Mouse (Mus musculus) kidney, adult 2 months (tissue): ENCODE data around the gene Frmd4b.
"Not testable (repeated sequence)": the region's sequence is repeated elsewhere in the genome, so short reads cannot be mapped to it uniquely, and the experiment has no call there.

Source experiments
- CTCF ChIP-seq: fragments of 200-500 bp; conservative IDR thresholded peaks from 2 replicates; pipeline ENCODE4 v1.5.1; 2011; ENCODE audit warnings: low read depth, mild to moderate bottlenecking, control low read depth, low read length, moderate library complexity, mixed read lengths; ENCODE audit not compliant: insufficient read depth, insufficient read length
- POLR2A ChIP-seq: fragments of 200-500 bp; IDR thresholded peaks from one replicate; pipeline ENCODE4 v1.6.1; 2011; ENCODE audit warnings: low read depth, low read length, control low read depth

GRCm38 (mm10) chr6:97357606-97358005 is 259.7 kb downstream of the Frmd4b start:
- not testable (repeated sequence) for TF ChIP-seq CTCF, POLR2A
